Mouse (Mus musculus): ENCODE measurements around the gene Ankrd54. TPM values are rescaled to one million over a fixed set of nuclear protein-coding genes. Genes with fewer than 3 reads are reported as not detected.

Ankrd54 gene
- total RNA-seq, 2 experiments from 2014 or later = 17.4 to 19.5 TPM

- Histone ChIP-seq H3K4me3 (no peak overlapping the region), H3K27ac (no peak overlapping the region)
- peak; percentile 93 for TF ChIP-seq CTCF (conservative IDR thresholded peaks at IDR 0.05)
- peak; percentile 36 to 44 for DNase-seq (ENCODE audit: low spot score in 2 of 2)
Measured at GRCm38 (mm10) chr15:79071117-79072039, 8.7 kb upstream of the Ankrd54 start.

- Histone ChIP-seq H3K27ac (no peak overlapping the region), H3K4me3 (no peak overlapping the region)
- no peak for DNase-seq (ENCODE audit: low spot score in 2 of 2)
- no peak for TF ChIP-seq CTCF (conservative IDR thresholded peaks at IDR 0.05)
Measured at GRCm38 (mm10) chr15:79068416-79068815, 5.7 kb upstream of the Ankrd54 start.

GRCm38 (mm10) chr15:79067631-79068030 lies 4.9 kb upstream of the Ankrd54 start:
- Histone ChIP-seq H3K4me3 (no peak overlapping the region), H3K27ac (no peak overlapping the region)
- TF ChIP-seq CTCF (conservative IDR thresholded peaks at IDR 0.05) = no peak
- no peak for DNase-seq (ENCODE audit: low spot score in 2 of 2)

GRCm38 (mm10) chr15:79066276-79066675 lies 3.6 kb upstream of the Ankrd54 start:
- DNase-seq (ENCODE audit: low spot score in 2 of 2) = peak in 1 of 2 experiments; percentile 26
- no peak overlapping the region for H3K27ac ChIP-seq
- TF ChIP-seq CTCF (conservative IDR thresholded peaks at IDR 0.05) = no peak
- no peak overlapping the region for H3K4me3 ChIP-seq

- no peak overlapping the region for H3K4me3 ChIP-seq
- TF ChIP-seq CTCF (conservative IDR thresholded peaks at IDR 0.05) = no peak
- no peak for DNase-seq (ENCODE audit: low spot score in 2 of 2)
- H3K27ac ChIP-seq = no peak overlapping the region
Measured at GRCm38 (mm10) chr15:79065086-79065770, 2.5 kb upstream of the Ankrd54 start.

- TF ChIP-seq CTCF (conservative IDR thresholded peaks at IDR 0.05) = no peak
- H3K4me3 ChIP-seq = peak overlapping the region; percentile 46
- peak overlapping the region; percentile 49; the same call in 1 of the 2 replicates for H3K27ac ChIP-seq
- no peak for DNase-seq (ENCODE audit: low spot score in 2 of 2)
Measured at GRCm38 (mm10) chr15:79063160-79063740, 557 bp upstream of the Ankrd54 start.

GRCm38 (mm10) chr15:79060887-79061565 lies 1.7 kb downstream of the Ankrd54 start:
- no peak for TF ChIP-seq CTCF (conservative IDR thresholded peaks at IDR 0.05)
- Histone ChIP-seq H3K4me3 (no peak overlapping the region), H3K27ac (no peak overlapping the region)

GRCm38 (mm10) chr15:79057850-79058249 lies 4.8 kb downstream of the Ankrd54 start:
- Histone ChIP-seq H3K27ac (no peak overlapping the region), H3K4me3 (no peak overlapping the region)
- DNase-seq (ENCODE audit: low spot score in 2 of 2) = no peak
- TF ChIP-seq CTCF (conservative IDR thresholded peaks at IDR 0.05) = no peak

More at GRCm38 (mm10) chr15:79060887-79061565, 1.7 kb downstream of the Ankrd54 start:
- no peak for DNase-seq (ENCODE audit: low spot score in 2 of 2)

- no peak for DNase-seq (ENCODE audit: low spot score in 2 of 2)
- Histone ChIP-seq H3K4me3 (no peak overlapping the region), H3K27ac (no peak overlapping the region)
- no peak for TF ChIP-seq CTCF (conservative IDR thresholded peaks at IDR 0.05)
Measured at GRCm38 (mm10) chr15:79056601-79057000, 6.1 kb downstream of the Ankrd54 start.

- no peak for DNase-seq (ENCODE audit: low spot score in 2 of 2)
- no peak for TF ChIP-seq CTCF (conservative IDR thresholded peaks at IDR 0.05)
Measured at GRCm38 (mm10) chr15:79052366-79052765, 10.3 kb downstream of the Ankrd54 start.

GRCm38 (mm10) chr15:79051461-79052360 lies 11.0 kb downstream of the Ankrd54 start:
- no peak for TF ChIP-seq CTCF (conservative IDR thresholded peaks at IDR 0.05)
- DNase-seq (ENCODE audit: low spot score in 2 of 2) = no peak
- H3K4me3 ChIP-seq = no peak overlapping the region
- peak overlapping the region; percentile 71 for H3K27ac ChIP-seq

More at GRCm38 (mm10) chr15:79052366-79052765, 10.3 kb downstream of the Ankrd54 start:
- Histone ChIP-seq H3K27ac (peak overlapping the region; percentile 71), H3K4me3 (no peak overlapping the region)
